Mouse (Mus musculus) myocyte (in vitro differentiated cells): ENCODE data around the gene Fshb. TPM values are rescaled to one million over a fixed set of nuclear protein-coding genes. Genes with fewer than 3 reads are reported as not detected.

Source experiments
- H3K27me3 ChIP-seq: one replicate; pipeline ENCODE4 v1.6.1; 2011; ENCODE audit not compliant: control insufficient read depth, insufficient read depth, insufficient read length
- H3K36me3 ChIP-seq: one replicate; pipeline ENCODE4 v1.6.1; 2011; ENCODE audit not compliant: control insufficient read depth, insufficient read depth
- H3K4me2 ChIP-seq: one replicate; pipeline ENCODE4 v1.6.1; 2011; ENCODE audit warnings: low read depth, control low read depth
- H3K4me3 ChIP-seq: one replicate; pipeline ENCODE4 v1.5.1; 2011; ENCODE audit warnings: mild to moderate bottlenecking, control low read depth, moderate library complexity
- H3K79me2 ChIP-seq: one replicate; pipeline ENCODE4 v1.6.1; 2011; ENCODE audit not compliant: control insufficient read depth, insufficient read depth
- H3ac ChIP-seq: one replicate; pipeline ENCODE4 v1.6.1; 2011; ENCODE audit not compliant: control insufficient read depth, insufficient read length
- CEBPB ChIP-seq: IDR thresholded peaks from 2 replicates; pipeline ENCODE4 v1.6.1; 2011; ENCODE audit warnings: mild to moderate bottlenecking, moderate library complexity; ENCODE audit not compliant: poor library complexity, insufficient read depth, severe bottlenecking
- E2F4 ChIP-seq: IDR thresholded peaks from one replicate; pipeline ENCODE4 v1.6.1; 2011; ENCODE audit warnings: mild to moderate bottlenecking, control low read depth, moderate library complexity; ENCODE audit not compliant: insufficient read depth
- MAX ChIP-seq: IDR thresholded peaks from one replicate; pipeline ENCODE4 v1.6.1; 2011; ENCODE audit warnings: low read depth, mild to moderate bottlenecking, control low read depth
- MYOD1 ChIP-seq, 3 experiments: IDR thresholded peaks; one replicate each; pipeline ENCODE4 v1.6.1; 2011; ENCODE audit warnings: control low read depth in 2 of 3, low read depth in 2 of 3, mild to moderate bottlenecking in 2 of 3, moderate library complexity in 1 of 3; ENCODE audit not compliant: insufficient read length in 2 of 3, control insufficient read depth in 1 of 3
- MYOG ChIP-seq, 3 experiments: IDR thresholded peaks; one replicate each; pipeline ENCODE4 v1.6.1; 2011; ENCODE audit warnings: control low read depth in 2 of 3, low read depth in 2 of 3, mild to moderate bottlenecking in 2 of 3; ENCODE audit not compliant: insufficient read length in 2 of 3, control insufficient read depth in 1 of 3, insufficient read depth in 1 of 3
- POLR2A ChIP-seq: IDR thresholded peaks from one replicate; pipeline ENCODE4 v1.6.1; 2011; ENCODE audit warnings: low read depth, mild to moderate bottlenecking, control low read depth, moderate library complexity; ENCODE audit not compliant: insufficient read length
- POLR2AphosphoS2 ChIP-seq: IDR thresholded peaks from one replicate; pipeline ENCODE4 v1.6.1; 2011; ENCODE audit warnings: low read depth, control low read depth; ENCODE audit not compliant: insufficient read length
- REST ChIP-seq: IDR thresholded peaks from one replicate; pipeline ENCODE4 v1.6.1; 2011; ENCODE audit warnings: mild to moderate bottlenecking, control low read depth, moderate library complexity; ENCODE audit not compliant: insufficient read depth, insufficient read length
- SRF ChIP-seq: IDR thresholded peaks from one replicate; pipeline ENCODE4 v1.6.1; 2011; ENCODE audit warnings: low read depth; ENCODE audit not compliant: control insufficient read depth, insufficient read length
- TCF12 ChIP-seq: IDR thresholded peaks from one replicate; pipeline ENCODE4 v1.6.1; 2011; ENCODE audit warnings: mild to moderate bottlenecking, control low read depth; ENCODE audit not compliant: poor library complexity, insufficient read depth, severe bottlenecking
- TCF3 ChIP-seq: IDR thresholded peaks from one replicate; pipeline ENCODE4 v1.6.1; 2011; ENCODE audit warnings: low read depth, control low read depth; ENCODE audit not compliant: insufficient read length
- USF1 ChIP-seq: IDR thresholded peaks from one replicate; pipeline ENCODE4 v1.6.1; 2011; ENCODE audit warnings: low read depth, mild to moderate bottlenecking, control low read depth, moderate library complexity
- polyA plus RNA-seq: library from polyadenylated mRNA; unstranded; fragments of >200 nt; fragmentation: generic; extraction: Trizol; gene quantifications from one replicate; pipeline ENCODE4 v1.2.1, GENCODE M21; 2012; ENCODE audit warnings: missing spikeins

Fshb gene
- not detected for polyA plus RNA-seq

DNA sequence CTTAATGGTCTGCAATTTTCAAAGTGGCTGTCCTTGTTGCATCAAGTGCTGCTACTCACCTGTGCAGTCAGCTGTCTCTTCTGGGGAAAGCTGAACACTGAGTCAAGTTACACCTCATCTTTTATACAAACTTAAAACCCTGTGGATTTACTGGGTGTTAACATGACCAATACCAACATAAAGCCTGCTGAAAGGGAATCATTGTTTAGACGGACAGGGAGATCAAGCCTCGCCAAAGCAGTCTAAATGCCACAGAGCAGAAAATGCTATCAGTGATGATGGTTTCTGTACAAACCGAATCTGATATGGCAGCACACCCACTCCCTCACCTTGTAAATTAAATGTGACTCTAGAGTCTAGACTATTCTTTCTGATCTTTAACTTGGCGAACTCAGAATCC, at the start of gene Fshb:
Fshb (minus strand) TSS at position 101 of the 400 bp plus-strand sequence.
- Histone ChIP-seq H3K79me2 (no peaks in the 10 kb centered on the region), H3K27me3 (no peaks in the 10 kb centered on the region), H3ac (no peak within 1 kb of the TSS), H3K36me3 (no peaks in the 10 kb centered on the region), H3K4me2 (no peak within 1 kb of the TSS), H3K4me3 (no peak within 1 kb of the TSS)
- TF ChIP-seq MAX (no peak), CEBPB (no peak), REST (no peak), MYOG (IDR thresholded peaks at IDR 0.05; ENCODE audit: control insufficient read depth in 1 of 3, insufficient read depth in 1 of 3, insufficient read length in 2 of 3, low read depth in 2 of 3) (no peak), USF1 (no peak), TCF3 (no peak), POLR2AphosphoS2 (no peak), POLR2A (no peak)

DNA sequence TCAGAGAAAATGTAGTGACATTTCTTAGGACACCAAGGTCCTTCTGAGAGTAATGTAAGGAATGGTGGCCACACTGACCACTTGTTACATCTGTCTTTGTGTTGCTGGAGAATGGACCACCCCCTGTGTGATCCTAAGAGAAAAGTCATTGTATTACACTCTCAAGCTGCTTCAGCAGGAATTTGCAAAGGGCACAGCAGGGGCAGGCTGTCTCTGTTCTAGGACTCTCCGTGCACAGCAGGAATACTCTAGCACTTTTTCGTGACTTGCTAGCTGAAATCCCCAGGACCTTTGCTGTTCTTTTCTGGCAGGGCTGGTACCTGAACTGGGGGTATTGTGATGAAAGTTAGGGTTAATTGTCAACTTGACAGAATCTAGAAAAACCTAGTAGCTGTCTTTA, 24.8 kb upstream of the Fshb start:
- H3K79me2 ChIP-seq: no peaks in the 10 kb centered on the region
- no peak overlapping the region for H3ac ChIP-seq
- no peaks in the 10 kb centered on the region for H3K36me3 ChIP-seq
- TF ChIP-seq MYOD1 (IDR thresholded peaks at IDR 0.05; ENCODE audit: control insufficient read depth in 1 of 3, insufficient read length in 2 of 3, low read depth in 2 of 3) (no peak), MAX (no peak), POLR2A (no peak), USF1 (no peak), MYOG (IDR thresholded peaks at IDR 0.05; ENCODE audit: control insufficient read depth in 1 of 3, insufficient read depth in 1 of 3, insufficient read length in 2 of 3, low read depth in 2 of 3) (no peak), TCF3 (no peak), E2F4 (no peak), POLR2AphosphoS2 (no peak), CEBPB (no peak), REST (no peak), TCF12 (no peak), SRF (no peak)
- no peaks in the 10 kb centered on the region for H3K27me3 ChIP-seq
- no peak overlapping the region for H3K4me3 ChIP-seq
- no peak overlapping the region for H3K4me2 ChIP-seq

DNA sequence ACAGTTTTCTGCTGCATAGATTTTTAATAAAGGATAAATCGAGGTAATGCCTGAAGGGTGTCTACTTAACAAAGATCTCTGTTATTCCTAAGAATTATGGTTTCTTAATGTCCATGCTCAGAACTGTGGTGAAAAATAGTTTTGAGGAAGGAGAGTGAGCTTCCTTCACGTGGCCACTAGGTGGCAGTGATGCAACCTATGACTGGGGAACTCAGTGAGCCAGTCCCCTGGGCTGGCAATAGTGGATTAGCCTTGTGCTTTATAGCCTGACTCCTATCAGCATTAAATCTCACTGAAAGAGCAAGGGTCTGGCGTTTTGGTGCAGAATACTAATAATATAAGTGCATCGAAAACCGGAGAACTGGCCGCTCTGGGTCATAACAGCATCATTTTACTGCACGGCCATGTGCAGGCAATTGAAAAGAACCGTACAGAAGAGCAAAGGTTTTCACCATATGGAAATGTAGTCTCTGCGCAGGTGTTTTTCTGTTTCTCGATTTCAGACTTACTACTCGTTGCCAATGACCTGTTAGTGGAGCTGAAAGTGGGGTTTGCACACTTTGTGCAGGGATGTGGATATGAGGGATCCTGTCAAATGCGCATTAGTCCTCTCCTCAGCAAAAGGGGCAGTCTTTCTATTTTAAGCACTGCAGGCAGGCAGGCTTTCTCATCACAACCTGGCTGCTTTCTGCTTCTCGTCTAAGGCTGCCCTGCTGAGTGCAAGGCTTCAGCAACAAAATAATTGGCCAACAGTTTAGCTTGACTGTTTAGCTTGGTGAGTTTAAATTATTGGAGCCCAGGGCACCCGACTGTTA, 23.8 kb upstream of the Fshb start:
- Histone ChIP-seq H3K36me3 (no peaks in the 10 kb centered on the region), H3K4me2 (no peak overlapping the region), H3K27me3 (no peaks in the 10 kb centered on the region), H3ac (no peak overlapping the region), H3K4me3 (no peak overlapping the region), H3K79me2 (no peaks in the 10 kb centered on the region)
- TF ChIP-seq MYOG (IDR thresholded peaks at IDR 0.05; ENCODE audit: control insufficient read depth in 1 of 3, insufficient read depth in 1 of 3, insufficient read length in 2 of 3, low read depth in 2 of 3) (no peak), USF1 (no peak), REST (no peak), E2F4 (no peak), SRF (no peak), MAX (no peak), CEBPB (no peak), TCF3 (no peak), POLR2AphosphoS2 (no peak), TCF12 (no peak), POLR2A (no peak), MYOD1 (IDR thresholded peaks at IDR 0.05; ENCODE audit: control insufficient read depth in 1 of 3, insufficient read length in 2 of 3, low read depth in 2 of 3) (no peak)

DNA sequence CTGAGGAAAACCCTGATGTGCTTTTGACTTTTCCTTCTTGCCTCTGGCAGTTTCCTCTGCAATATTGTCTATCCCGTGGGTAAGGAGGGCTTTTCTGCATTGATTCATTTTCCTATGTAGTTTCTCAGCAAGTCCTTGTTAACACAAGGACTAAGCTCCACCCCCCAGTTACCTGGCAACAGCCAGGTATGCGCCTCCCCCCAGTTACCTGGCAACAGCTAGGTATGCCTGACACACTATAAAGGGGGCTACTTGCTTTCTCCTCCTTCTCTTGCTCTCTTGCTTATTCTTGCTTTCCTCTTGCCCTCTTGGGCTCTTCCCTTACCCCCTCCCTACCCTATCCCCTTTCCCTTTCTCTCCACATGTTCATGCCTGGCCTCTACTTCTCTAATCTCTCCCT, 3.8 kb upstream of the Fshb start:
- Histone ChIP-seq H3K4me3 (no peak overlapping the region), H3ac (no peak overlapping the region), H3K4me2 (no peak overlapping the region), H3K36me3 (no peaks in the 10 kb centered on the region), H3K27me3 (no peaks in the 10 kb centered on the region), H3K79me2 (no peaks in the 10 kb centered on the region)
- TF ChIP-seq E2F4 (no peak), POLR2AphosphoS2 (no peak), TCF3 (no peak), MYOG (IDR thresholded peaks at IDR 0.05; ENCODE audit: control insufficient read depth in 1 of 3, insufficient read depth in 1 of 3, insufficient read length in 2 of 3, low read depth in 2 of 3) (no peak), CEBPB (no peak), POLR2A (no peak), SRF (no peak), REST (no peak), MAX (no peak), TCF12 (no peak), USF1 (no peak), MYOD1 (IDR thresholded peaks at IDR 0.05; ENCODE audit: control insufficient read depth in 1 of 3, insufficient read length in 2 of 3, low read depth in 2 of 3) (no peak)

DNA sequence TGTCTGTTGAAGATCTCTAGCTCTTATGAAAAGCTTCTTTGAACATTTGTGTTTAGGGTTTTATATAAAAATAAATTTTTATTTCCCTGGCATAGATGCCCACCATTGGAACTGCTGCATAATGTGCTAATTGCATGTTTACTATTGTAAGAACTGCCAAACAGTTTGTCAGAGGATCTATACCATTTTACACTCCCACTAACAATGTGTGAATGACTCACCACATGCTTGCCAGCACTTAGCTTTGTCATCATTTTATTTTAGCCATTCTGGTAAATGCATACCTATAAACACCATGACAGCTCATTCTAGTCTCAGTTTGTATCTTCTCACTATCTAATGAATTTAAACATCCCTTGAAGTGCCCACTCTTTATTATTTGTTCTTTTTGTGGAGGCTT, 13.5 kb downstream of the Fshb start:
- H3K36me3 ChIP-seq: no peaks in the 10 kb centered on the region
- H3K27me3 ChIP-seq: no peaks in the 10 kb centered on the region
- H3K4me2 ChIP-seq: no peak overlapping the region
- no peak overlapping the region for H3K4me3 ChIP-seq
- no peak overlapping the region for H3ac ChIP-seq
- TF ChIP-seq REST (no peak), E2F4 (no peak), TCF12 (no peak)
- H3K79me2 ChIP-seq: no peaks in the 10 kb centered on the region
